Mouse (Mus musculus) erythroblast, adult 5-6 weeks (primary cell): ENCODE data around the gene Fbxl2. TPM values are rescaled to one million over a fixed set of nuclear protein-coding genes. Genes with fewer than 3 reads are reported as not detected.

Experiments
- ATAC-seq: replicated peaks from 2 replicates; pipeline ENCODE4 v1.8.0; 2016; ENCODE audit warnings: moderate number of reproducible peaks, mild to moderate bottlenecking, moderate TSS enrichment, inconsistent platforms; ENCODE audit not compliant: poor library complexity, low FRiP score, severe bottlenecking
- total RNA-seq, 2 experiments: library from RNA; stranded (forward) in 1 of 2; stranded (reverse) in 1 of 2; fragments of 150-400 nt in 1 of 2; fragments of 200-764, 138-1000 nt in 1 of 2; gene quantifications; 2 replicates each; pipeline versions ENCODE4 v1.2.3 to v1.2.4; 2015 to 2017; ENCODE audit warnings: low replicate concordance in 2 of 2

The Fbxl2 gene
- total RNA-seq, 2 experiments from 2014 or later: not detected

DNA sequence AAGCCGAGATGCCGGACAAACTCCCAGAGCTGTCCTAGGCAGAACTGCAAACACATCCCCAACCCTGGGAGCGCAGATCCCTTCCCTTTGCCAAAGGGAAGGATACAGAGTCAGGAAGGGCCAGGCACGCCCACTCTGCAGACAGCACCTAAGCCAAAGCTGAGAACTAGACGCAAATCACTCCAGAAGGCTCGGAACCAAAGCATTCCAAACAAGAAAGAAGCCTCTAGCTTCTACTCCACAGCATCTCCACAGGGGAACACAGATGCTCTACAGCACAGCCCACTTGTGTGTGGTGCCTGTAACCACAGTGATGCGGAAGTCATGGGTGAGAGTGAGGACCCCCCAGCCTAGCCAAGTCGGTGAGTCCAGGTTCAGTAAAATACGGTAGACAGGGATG lies 20.8 kb downstream of the Fbxl2 start:
- no peak for ATAC-seq

DNA sequence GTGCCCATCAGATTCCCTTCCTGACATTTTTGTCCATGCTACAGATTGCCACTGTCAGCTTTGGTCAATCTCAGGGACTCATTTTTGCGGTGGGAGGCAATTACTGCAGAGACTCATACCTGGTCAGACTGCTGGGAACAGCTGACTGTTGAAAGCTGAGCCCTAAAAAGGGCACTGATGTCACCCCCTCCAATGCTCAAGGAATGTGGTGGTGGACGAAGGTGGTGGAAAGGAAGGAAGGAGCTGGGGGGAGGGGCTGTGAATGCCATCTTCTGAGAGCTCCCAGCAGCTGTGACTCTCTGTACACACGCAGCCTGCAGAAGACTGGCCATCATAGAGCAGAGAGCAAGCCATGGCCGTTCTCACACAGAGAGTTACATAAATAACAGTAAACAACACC lies 23.9 kb downstream of the Fbxl2 start:
- ATAC-seq: no peak

DNA sequence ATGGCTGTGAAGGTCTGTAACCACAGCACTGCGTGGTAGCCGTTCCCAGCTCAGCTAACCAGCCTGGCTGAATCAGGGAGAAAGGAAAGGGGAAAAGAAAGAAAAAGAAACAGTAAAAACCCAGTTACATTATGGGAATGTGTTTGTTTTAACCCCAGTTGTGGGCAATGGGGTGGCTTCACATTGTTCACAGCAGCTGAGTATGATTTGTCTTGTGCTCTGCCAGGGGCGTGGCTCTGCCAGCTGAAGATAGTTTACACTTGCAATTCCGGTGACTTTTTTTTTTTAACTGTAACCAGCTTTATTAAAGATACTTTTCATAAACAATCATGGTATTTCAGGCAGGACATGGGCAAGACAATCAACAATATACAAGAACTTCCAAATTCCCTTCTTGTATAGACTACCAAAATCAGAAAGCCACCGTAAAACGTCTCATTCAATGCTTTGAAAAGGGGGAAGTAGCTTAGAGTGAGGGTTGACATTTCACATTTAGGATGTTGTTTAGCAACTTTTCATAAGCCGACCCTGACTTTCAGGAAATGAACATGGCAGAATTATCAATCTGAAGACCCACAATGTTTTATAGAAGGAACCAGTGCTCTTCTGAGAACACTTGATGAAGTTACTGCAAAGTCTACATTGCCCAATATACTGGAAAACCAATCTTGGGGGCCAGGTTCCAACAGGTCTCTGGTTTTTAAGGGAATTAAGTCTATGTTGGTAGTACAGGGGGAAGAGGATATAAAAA lies 26.8 kb downstream of the Fbxl2 start:
- ATAC-seq: no peak

DNA sequence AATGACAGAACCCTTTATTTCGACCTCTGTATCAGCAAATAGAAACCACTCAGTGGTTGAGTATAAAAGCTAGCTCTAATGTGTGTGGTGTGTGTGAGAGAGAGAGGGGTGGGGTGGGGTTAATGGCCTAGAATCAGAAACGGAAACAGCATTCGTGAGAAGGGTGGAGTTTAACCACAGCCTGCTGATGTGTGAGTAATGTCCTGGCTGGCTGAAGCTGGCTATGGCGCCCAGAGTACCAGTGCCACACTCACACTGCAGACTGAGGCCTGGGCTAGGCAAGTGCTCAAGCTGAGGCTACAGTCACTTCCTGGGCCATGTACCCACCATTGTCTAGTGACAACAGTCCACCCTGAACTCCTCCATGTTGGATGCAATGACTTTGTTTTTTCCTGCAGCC lies 29.6 kb downstream of the Fbxl2 start:
- ATAC-seq: no peak

DNA sequence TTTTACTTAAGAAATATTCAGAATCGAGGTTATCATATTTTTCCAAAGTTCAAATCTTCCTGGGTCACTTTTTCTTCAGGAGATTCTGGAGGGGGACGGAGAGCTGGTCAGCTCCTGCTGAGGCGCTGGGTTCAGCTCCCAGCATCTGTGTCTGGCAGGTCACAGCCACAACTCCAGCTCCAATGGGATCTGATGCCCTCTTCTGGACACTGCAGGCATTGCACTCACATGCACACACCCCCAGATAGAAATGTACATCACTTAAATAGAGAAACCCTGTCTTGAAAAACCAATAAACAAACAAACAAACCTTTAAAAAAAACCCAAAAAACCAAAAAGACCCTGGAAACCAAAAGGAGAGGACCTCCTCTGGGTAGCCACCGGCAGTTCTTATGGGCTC lies 30.3 kb downstream of the Fbxl2 start:
- peak; percentile 80 for ATAC-seq

DNA sequence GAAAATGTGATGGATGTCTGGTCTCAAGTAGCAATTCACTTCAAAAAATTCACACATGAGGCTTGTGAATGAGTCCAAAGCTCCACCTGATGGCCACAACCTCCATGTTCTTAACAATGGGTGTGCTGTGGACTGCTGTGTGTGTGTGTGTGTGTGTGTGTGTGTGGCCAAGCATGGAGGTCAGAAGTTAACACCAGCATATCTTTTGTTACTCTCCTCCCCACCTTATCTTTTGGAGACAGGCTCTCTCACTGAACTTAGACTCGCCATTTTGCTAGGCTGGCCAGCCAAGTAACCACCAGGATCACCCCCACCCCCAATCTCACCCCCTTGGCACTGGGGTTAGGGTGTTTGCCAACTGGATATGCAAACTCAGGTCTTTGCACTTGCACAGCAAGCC lies 32.0 kb downstream of the Fbxl2 start:
- ATAC-seq: no peak

DNA sequence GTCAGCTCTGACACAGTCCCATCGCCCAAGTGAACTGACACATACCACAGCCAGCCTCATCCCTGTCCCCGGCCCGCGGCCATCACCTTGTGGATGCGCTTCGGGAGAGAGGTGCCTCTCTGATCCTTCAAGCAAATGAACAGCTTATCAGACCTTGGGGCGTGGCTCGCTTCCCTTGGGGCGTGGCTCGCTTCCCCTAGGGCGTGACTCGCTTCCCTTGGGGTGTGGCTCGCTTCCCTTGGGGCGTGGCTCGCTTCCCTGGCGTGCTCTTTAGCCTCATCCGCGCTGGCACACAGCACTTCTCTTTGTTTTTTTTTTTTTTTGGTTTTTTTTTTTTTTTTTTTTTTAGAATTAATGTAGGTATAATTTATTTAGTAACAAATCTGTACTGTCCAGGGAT lies 34.8 kb downstream of the Fbxl2 start:
- ATAC-seq: no peak

DNA sequence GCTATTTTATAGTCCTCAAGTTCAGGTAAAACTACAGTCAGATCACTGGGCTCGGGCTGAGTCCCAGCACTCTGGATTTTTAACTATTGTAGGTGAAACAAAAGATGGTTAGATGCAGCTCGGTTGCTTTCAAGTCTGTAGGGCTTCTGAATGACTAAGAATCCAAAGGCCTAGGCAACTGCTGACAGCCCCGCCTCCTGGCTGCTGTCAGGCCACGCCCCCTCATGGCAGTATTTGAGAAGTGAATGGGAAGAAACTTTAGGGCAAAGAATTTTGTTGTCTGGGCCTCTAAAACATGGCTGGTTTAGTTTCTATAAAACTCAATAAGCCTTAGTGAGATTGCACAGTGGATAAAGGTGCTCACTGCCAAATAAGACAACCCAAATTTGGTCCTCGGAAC lies 36.5 kb downstream of the Fbxl2 start:
- ATAC-seq: no peak

DNA sequence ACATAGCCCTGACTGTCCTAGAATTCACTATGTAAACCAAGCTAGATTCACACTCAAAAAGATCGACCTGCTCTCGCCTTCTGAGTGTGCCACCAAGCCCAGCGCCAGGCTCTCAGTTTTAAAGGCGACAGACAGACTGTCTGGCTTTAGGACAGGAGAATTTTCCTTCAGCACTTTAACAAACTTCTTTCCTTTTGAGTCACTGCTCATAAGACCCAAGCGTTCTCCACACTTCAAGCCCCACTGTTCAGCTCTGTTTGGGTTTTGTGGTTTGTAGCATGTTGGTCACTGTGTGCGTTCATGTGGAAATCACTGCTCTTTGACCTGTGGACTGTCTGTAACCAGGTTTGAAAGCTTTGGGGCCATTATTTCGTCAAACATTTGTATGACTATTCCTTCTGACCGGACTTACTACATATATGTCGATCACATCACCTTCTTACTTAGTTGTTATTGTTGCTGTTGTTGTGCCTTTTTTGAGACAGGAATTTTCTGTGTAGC lies 38.1 kb downstream of the Fbxl2 start:
- ATAC-seq: no peak

DNA sequence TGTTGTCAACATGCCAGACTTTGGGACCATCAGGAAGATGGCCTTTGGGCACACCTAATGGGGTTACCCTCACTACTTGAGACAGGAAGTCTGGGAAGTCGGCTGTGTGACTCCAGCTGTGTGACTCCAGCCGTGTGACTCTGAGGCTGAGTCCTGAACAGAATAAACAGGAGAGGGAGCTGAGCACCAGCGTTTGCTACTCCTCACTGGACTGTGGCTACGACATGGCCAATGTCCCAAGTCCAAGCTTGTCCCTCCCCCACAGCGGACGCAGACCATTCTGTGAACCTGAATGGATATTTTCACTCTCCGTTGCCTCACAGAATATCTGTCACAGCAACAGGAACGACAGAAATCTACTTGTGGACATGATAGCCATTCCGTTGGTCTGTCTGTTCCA lies 39.2 kb downstream of the Fbxl2 start:
- no peak for ATAC-seq

DNA sequence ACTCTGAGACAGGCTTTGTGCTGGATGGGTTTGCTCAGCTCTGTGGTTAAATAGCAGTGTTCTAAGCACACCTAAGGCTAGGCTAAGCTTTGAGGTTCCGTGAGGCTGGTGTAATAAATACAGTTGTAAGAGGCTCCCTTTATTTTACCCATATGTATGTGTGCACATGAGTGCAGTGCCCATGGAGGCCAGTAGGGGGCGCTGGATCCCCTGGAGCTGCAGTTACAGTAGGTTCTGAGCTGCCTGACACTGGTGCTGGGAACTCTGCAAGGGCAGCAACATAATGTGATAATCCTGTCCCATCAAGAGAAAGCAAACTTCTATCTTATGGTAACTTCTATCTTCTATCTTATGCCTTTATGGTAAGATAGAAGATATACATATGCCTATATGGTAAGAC lies 47.7 kb downstream of the Fbxl2 start:
- ATAC-seq: 0 out of 2 replicates have a peak, but pooled peaks have one; percentile 42

DNA sequence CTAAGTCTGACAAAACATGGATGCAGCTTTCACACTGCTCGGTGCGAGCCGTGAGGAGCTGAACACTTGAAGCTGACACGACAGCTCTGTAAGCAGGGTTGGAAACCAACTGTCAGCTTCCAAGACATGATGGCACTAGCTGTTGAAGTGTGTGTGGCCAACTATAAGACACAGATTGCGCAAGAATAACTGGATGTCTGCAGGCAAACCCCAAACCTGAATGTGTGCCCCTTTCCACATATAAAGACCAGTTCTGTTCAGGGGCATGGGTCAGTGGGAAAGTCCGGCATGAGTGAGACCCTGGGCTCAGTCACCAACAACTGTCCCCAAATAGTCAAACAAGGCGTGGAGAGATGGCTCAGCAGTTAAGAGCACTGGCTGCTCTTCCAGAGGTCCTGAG lies 53.2 kb downstream of the Fbxl2 start:
- ATAC-seq: no peak

DNA sequence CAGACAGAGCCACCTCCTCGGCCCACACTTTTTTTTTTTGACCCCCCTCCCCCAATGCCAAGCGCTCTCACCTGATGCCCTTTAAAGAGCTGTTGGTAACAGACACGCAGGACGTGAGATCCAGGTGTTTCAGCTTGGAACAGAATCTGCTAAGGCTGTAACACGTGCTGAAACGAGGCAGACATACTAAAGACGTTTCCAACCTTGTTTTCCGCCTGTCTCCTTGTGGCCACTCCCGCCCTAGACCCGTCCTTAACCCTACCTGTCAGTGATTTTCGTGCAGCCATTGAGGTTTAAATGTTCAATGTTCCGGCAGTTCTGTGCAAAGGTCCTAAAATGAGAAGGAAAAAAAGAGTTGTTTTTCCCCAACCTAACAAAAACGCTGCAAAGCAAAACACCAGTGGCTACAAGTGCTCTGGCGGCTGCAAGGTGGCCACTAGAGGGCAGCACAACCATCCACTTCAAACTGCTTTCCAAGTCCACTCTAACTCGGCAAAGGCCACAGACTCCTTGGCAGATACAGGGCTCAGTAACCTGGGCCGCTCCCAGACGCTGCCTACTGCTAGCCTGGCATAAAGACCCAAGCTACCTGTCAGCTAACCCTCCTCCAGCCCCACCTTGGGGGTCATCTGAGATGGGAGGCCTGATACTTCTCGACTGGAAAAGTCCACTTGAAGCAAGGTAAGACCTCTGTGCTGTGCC lies 55.3 kb downstream of the Fbxl2 start:
- peak; percentile 90 for ATAC-seq

DNA sequence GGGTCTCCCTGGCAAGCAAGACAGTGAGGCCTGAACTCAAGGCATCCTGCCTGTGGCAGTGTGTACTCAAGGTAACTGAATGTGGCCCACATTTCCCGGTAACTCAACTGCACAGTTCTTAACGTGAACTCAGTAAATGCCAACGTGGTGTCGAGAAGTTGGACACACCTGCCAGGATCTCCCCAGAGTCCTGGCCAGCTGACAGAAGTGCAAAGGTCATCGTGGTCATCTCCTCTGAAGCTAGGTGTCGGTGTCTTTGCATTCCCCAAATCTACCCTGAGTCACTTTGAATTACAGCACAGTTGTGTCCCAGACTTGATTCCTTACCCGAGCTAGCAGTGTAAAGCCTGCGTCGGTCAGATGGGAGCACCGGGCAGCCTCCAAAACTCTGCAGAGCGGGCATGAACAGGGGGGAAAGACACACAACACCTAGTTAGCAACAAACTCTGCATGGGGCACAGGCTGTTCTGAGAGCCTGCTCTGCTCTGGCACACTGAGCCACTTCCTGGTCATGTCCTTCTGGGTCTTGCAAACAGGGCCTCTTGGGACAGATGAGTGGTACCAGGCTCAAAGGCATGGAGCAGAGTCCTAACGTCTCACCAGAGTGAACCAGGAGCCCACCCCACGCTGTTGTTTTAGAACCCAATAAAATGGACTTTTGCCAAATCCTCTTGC lies 60.9 kb downstream of the Fbxl2 start:
- no peak for ATAC-seq

DNA sequence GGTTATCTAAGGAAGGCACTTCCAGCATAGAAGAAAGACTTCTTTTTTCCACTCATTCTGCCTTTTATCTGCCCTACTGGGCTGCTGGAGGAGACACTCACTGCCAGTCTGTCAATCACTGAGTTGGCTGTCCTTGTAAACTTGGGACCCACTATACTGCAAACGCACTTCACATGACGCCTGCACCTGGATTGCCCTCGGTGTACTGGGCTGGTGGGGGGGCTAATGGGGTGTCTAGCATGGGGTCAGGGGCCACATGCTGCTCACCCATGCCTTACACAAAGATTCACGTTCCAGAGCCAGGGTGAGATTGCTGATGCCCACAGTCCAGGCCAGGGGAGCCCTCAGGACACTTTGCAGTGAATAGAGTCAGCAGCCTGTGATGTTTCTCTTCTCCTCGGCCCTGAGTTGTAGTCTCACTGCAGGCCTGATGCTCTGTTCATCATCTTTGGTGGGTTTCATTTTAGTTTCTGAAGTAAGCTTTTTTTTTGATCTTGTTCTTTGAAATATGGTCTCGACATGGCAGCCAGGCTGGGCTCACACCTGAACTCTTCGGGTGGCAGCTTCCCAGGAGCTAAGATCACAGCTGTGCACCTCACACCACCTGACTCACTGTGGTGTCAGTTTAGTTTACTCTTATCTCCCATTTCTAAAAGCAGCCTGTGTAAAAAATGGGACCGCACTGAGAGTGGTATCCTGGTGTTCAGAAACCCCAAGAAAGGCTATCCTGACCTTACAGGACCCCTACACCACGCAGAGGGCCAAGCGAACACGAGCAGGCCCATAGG lies 62.9 kb downstream of the Fbxl2 start:
- ATAC-seq: no peak

DNA sequence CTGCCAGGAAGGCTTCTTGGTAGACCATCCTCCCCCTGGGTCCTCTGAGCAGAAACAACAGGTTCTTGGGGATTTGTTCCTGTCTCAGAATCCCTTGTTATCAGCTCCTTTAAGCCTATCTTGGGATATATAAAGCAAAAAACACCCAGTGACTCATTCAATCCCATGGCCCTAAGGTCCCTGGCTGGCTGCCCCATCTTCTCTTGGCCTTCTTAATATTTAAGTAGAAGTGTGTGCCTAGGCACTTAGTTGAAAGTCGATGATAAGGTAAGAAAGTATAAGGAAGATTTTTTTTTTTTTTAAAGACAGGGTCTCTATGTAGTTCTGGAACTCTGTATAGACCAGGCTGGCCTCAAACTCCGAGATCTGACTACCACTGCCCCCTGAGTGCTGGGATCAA lies 63.5 kb downstream of the Fbxl2 start:
- no peak for ATAC-seq

DNA sequence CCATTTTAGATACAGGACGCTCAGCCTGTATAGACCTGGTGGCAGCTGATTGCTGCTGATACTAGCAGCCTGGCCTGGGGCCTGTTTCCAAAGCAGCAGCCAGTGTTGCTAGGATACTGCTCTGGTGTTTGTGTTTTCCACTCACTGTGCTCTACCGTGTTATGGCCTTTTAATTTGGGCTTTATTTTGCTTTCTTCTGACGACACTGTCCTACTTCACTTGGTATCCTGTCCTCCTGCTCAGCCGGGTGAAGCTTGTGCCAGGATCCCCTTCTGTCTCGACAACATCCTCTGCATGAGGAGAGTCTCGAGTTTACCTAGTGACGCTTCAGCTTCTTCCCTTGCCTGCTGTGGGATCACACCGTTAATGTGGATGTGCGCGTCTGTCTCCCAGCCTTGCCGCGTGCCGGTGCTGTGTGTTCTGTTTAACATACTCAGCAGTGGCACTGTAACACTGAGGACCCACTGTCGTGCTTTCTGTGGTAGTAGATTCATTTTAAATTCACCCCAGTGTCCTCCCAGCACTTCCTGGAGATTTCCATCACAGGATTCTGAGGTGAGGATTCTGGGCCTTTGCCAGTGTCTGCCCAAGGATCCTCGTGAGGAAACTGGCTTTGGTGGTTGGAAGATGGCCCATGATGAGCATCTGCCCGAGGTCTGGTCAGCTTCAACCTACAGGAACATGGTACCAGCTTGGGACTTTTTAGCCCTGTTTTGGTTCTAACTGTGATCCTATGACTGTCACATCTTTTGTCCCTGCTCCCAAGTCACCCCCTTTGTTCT lies 64.7 kb downstream of the Fbxl2 start:
- no peak for ATAC-seq

DNA sequence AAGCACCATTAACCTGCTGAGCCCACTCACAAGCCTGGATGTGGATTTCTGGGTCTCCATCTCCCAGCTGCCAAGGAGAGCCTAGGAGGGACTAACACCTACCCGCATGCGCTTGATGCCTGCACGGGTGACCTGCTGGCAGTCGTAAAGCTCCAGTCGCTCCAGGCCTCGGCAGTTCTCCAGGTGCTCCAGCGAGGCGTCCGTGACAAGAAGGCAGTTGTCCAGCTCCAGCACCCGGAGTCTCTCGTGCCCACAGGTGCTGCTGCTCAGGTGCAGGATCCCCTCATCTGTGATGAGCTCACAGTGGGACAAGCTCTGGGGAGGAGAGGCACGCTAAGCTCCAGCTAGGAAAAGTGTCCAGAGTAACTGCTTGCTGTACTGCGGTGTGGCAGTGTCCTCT lies 66.6 kb downstream of the Fbxl2 start:
- no peak for ATAC-seq

DNA sequence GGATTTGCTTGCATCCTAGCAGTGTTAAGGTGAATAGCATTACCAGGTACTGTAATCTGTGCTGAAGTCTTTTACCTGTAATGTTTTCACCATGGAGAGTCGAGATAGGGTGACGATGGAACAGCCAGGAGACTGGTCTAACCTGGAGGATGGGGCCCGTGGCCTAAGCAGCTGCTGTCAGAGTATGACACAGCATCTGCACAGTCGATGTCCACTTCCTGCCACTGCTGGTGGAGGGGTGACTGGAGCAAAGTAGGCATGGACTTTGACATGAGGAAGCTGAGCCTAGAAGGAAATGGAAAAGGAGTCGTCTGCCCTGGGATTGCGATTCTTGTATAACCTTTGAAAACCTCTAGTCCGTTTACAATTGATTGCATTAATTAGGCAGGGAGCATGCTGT lies 67.3 kb downstream of the Fbxl2 start:
- no peak for ATAC-seq
